Mouse (Mus musculus) kidney, adult 9 months (tissue): ENCODE measurements at regions not wholly inside any gene's neighbourhood (a gene's known extent, or its start where the extent isn't known, plus 50 kb on each side); places are given as distances from the start of the nearest gene placed in this dataset.
"Not testable (repeated sequence)": the region's sequence is repeated elsewhere in the genome, so short reads cannot be mapped to it uniquely, and the experiment has no call there.

ENCODE experiments used
- DNase-seq: peaks from one replicate; pipeline ENCODE4 v3.0.0; 2022

GRCm38 (mm10) chr5:14309981-14310380 lies 204.7 kb upstream of the Pclo start:
- no peak for DNase-seq

GRCm38 (mm10) chr5:14311729-14312128 lies 203.0 kb upstream of the Pclo start:
- DNase-seq = no peak

- DNase-seq = no peak
Observed at GRCm38 (mm10) chr5:14320216-14320615, 194.5 kb upstream of the Pclo start.

- DNase-seq = no peak
Observed at GRCm38 (mm10) chr5:14322000-14322399, 192.7 kb upstream of the Pclo start.

GRCm38 (mm10) chr5:14360446-14360845 lies 154.3 kb upstream of the Pclo start:
- DNase-seq = no peak

GRCm38 (mm10) chr5:14389184-14389890 lies 125.4 kb upstream of the Pclo start:
- DNase-seq = peak; percentile 66

- DNase-seq = no peak
Observed at GRCm38 (mm10) chr5:14391793-14392192, 122.9 kb upstream of the Pclo start.

GRCm38 (mm10) chr5:14403381-14403780 lies 111.3 kb upstream of the Pclo start:
- DNase-seq = not testable (repeated sequence)

GRCm38 (mm10) chr5:14404344-14404743 lies 110.4 kb upstream of the Pclo start:
- DNase-seq = no peak

GRCm38 (mm10) chr5:14415234-14415862 lies 99.4 kb upstream of the Pclo start:
- no peak for DNase-seq

GRCm38 (mm10) chr5:14453082-14453481 lies 61.6 kb upstream of the Pclo start:
- DNase-seq = no peak
